Mouse (Mus musculus): ENCODE measurements around the gene Prok2. TPM values are rescaled to one million over a fixed set of nuclear protein-coding genes. Genes with fewer than 3 reads are reported as not detected.
A peak's percentile ranks its signal among the peaks of the same experiment; 100 is the strongest.

Gene Prok2
- total and polyA plus RNA-seq, 3 experiments, result 0.21 TPM; not detected in 2

- peaks cover 10% of the 10 kb centered on the region; the same call in 1 of the 2 replicates for H3K79me2 ChIP-seq (replicated peaks; ENCODE audit: control insufficient read depth, extremely low read depth, insufficient read depth, poor library complexity, severe bottlenecking)
- DNase-seq (ENCODE audit: extremely low read depth), result no peak
- H3K4me1 ChIP-seq (ENCODE audit: control insufficient read depth in 1 of 2, insufficient read depth in 2 of 2), result peaks cover 24 to 41% of the 10 kb centered on the region in 2 experiments
- H3K27ac ChIP-seq (ENCODE audit: insufficient read depth, low read depth), result no peak overlapping the region
- H3K9me3 ChIP-seq (replicated peaks; ENCODE audit: low read length), result no peaks in the 10 kb centered on the region
- in situ Hi-C loops (cut with MboI; ENCODE audit: low pct_ligation_motif_present, low pct_unique_long_range_greater_than_20kb, low sequenced_read_pairs) (loop anchor here (25.0 kb wide), 1 partner anchor 120 kb away; no protein-coding TSS in a partner anchor), dilution Hi-C loops (cut with MboI; ENCODE audit: extremely low pct_ligation_motif_present, extremely low pct_unique_long_range_greater_than_20kb, low sequenced_read_pairs) (no loop called here)
- H3K27me3 ChIP-seq (replicated peaks), result peaks cover 5% of the 10 kb centered on the region
- peak overlapping the region; percentile 48; the same call in 1 of the 2 replicates for H3K4me2 ChIP-seq (ENCODE audit: insufficient read depth, low read depth, poor library complexity, severe bottlenecking)
- 0 out of 2 replicates have a peak, but pooled peaks have one; percentile 21 for TF ChIP-seq ELF1 (IDR thresholded peaks at IDR 0.05; ENCODE audit: low read depth, low read length)
- TF ChIP-seq SIN3A (IDR thresholded peaks at IDR 0.05; ENCODE audit: low read length), result no peak
- H3K9ac ChIP-seq (ENCODE audit: insufficient read depth, low read depth), result no peak overlapping the region; the same call in 1 of the 2 replicates
- H3K4me3 ChIP-seq (replicated peaks in 1 of 3; ENCODE audit: low read depth in 2 of 3, low read length in 2 of 3, poor library complexity in 1 of 3), result peak overlapping the region in 2 of 3 experiments; percentile 29 to 43
- H3K36me3 ChIP-seq (replicated peaks in 1 of 2; ENCODE audit: control insufficient read depth in 1 of 2, insufficient read depth in 1 of 2, low read length in 1 of 2), result peaks cover 0 to 4% of the 10 kb centered on the region in 2 experiments
Measured at GRCm38 (mm10) chr6:99667290-99667689, 58.9 kb downstream of the Prok2 start.

GRCm38 (mm10) chr6:99666318-99667171 lies 59.6 kb downstream of the Prok2 start, which contains the start of the genes Eif4e3 and Gm20696:
Gene Eif4e3 (minus strand): TSS chr6:99666771.
Gene Gm20696 (minus strand): TSS chr6:99666797.
- Histone ChIP-seq H3K4me2 (ENCODE audit: insufficient read depth, low read depth, poor library complexity, severe bottlenecking) (peak within 1 kb of the TSS; percentile 48), H3K27me3 (replicated peaks) (peaks cover 5% of the 10 kb centered on the region), H3K79me2 (replicated peaks; ENCODE audit: control insufficient read depth, extremely low read depth, insufficient read depth, poor library complexity, severe bottlenecking) (peaks cover 10% of the 10 kb centered on the region; the same call in 1 of the 2 replicates), H3K36me3 (replicated peaks in 1 of 2; ENCODE audit: control insufficient read depth in 1 of 2, insufficient read depth in 1 of 2, low read length in 1 of 2) (peaks cover 0 to 9% of the 10 kb centered on the region in 2 experiments), H3K27ac (ENCODE audit: insufficient read depth, low read depth) (peak within 1 kb of the TSS; percentile 55), H3K9me3 (replicated peaks; ENCODE audit: low read length) (no peaks in the 10 kb centered on the region), H3K4me3 (replicated peaks in 1 of 3; ENCODE audit: low read depth in 2 of 3, low read length in 2 of 3, poor library complexity in 1 of 3) (peak within 1 kb of the TSS; percentile 81 to 93 (median 84)), H3K9ac (ENCODE audit: insufficient read depth, low read depth) (peak within 1 kb of the TSS; percentile 46), H3K4me1 (ENCODE audit: control insufficient read depth in 1 of 2, insufficient read depth in 2 of 2) (peaks cover 24 to 41% of the 10 kb centered on the region in 2 experiments)
- in situ Hi-C loops (cut with MboI; ENCODE audit: low pct_ligation_motif_present, low pct_unique_long_range_greater_than_20kb, low sequenced_read_pairs), result loop anchor here (25.0 kb wide), 1 partner anchor 121 kb away; no protein-coding TSS in a partner anchor
- peak; percentile 47 for DNase-seq (ENCODE audit: extremely low read depth)
- TF ChIP-seq POLR2A (IDR thresholded peaks at IDR 0.05; ENCODE audit: low read depth, low read length) (peak; percentile 53; the same call in 1 of the 2 replicates), MEF2A (IDR thresholded peaks at IDR 0.05; ENCODE audit: borderline replicate concordance, low read depth, low read length) (no peak), POLR2AphosphoS2 (IDR thresholded peaks at IDR 0.05; ENCODE audit: low read depth, low read length) (no peak), IRF4 (IDR thresholded peaks at IDR 0.05; ENCODE audit: low read depth, low read length) (peak; percentile 7; the same call in 1 of the 2 replicates), UBTF (IDR thresholded peaks at IDR 0.05; ENCODE audit: low read depth, low read length) (0 out of 2 replicates have a peak, but pooled peaks have one; percentile 15), MAX (IDR thresholded peaks at IDR 0.05; ENCODE audit: low read length) (no peak)
- dilution Hi-C loops (cut with MboI; ENCODE audit: extremely low pct_ligation_motif_present, extremely low pct_unique_long_range_greater_than_20kb, low sequenced_read_pairs), result no loop called here
